Mouse (Mus musculus) forebrain, embryonic 13.5 days (tissue): ENCODE data around the gene Mcmbp. TPM values are rescaled to one million over a fixed set of nuclear protein-coding genes. Genes with fewer than 3 reads are reported as not detected.
A peak's percentile ranks its signal among the peaks of the same experiment; 100 is the strongest.
"Not testable (repeated sequence)": the region's sequence is repeated elsewhere in the genome, so short reads cannot be mapped to it uniquely, and the experiment has no call there.

Experiments
- ATAC-seq: fragments of 200-750 bp; cut with Nextera tagmentation; 2 replicates; pipeline ENCODE4 v1.8.0; 2017
- H3K27ac ChIP-seq: fragments of 300-500 bp; sonication (generic); 2 replicates; pipeline ENCODE4 v1.5.1; 2015; ENCODE audit warnings: inconsistent platforms, mild to moderate bottlenecking, moderate library complexity
- H3K27me3 ChIP-seq: fragments of 300-500 bp; sonication (generic); 2 replicates; pipeline ENCODE4 v1.6.1; 2015; ENCODE audit warnings: mild to moderate bottlenecking, inconsistent platforms
- H3K36me3 ChIP-seq: fragments of 300-500 bp; sonication (generic); 2 replicates; pipeline ENCODE4 v1.6.1; 2015; ENCODE audit warnings: mild to moderate bottlenecking, inconsistent platforms; ENCODE audit not compliant: poor library complexity, severe bottlenecking
- H3K4me1 ChIP-seq: fragments of 300-500 bp; sonication (generic); 2 replicates; pipeline ENCODE4 v1.6.1; 2015; ENCODE audit warnings: inconsistent platforms
- H3K4me2 ChIP-seq: fragments of 300-500 bp; sonication (generic); 2 replicates; pipeline ENCODE4 v1.6.1; 2015; ENCODE audit warnings: inconsistent platforms, mild to moderate bottlenecking, moderate library complexity
- H3K4me3 ChIP-seq: fragments of 300-500 bp; sonication (generic); 2 replicates; pipeline ENCODE4 v1.5.1; 2015; ENCODE audit warnings: mild to moderate bottlenecking, inconsistent platforms
- H3K9ac ChIP-seq: fragments of 300-500 bp; sonication (generic); 2 replicates; pipeline ENCODE4 v1.6.1; 2015; ENCODE audit warnings: mild to moderate bottlenecking, inconsistent platforms
- H3K9me3 ChIP-seq: fragments of 300-500 bp; sonication (generic); replicated peaks from 2 replicates; pipeline ENCODE4 v1.6.1; 2016; ENCODE audit warnings: inconsistent platforms
- WGBS: fragments of 180-500 bp; shearing (Covaris S2); methylation state at CpG from one replicate; pipeline ENCODE4 v1.1.7; 2015; 5-methylcytosine and 5-hydroxymethylcytosine counted together
- polyA plus RNA-seq: library from polyadenylated mRNA; unstranded; fragments of >200 nt; fragmentation: Nextera tagmentation; extraction: Ambion mirVana; gene quantifications from 2 replicates; pipeline ENCODE4 v1.2.1, GENCODE M21; 2015

The Mcmbp gene
- polyA plus RNA-seq, 1 experiment from 2014 or later: 66.8 TPM

- Histone ChIP-seq H3K4me3 (no peak overlapping the region), H3K4me2 (no peak overlapping the region), H3K9ac (no peak overlapping the region), H3K4me1 (no peaks in the 10 kb centered on the region), H3K27ac (no peak overlapping the region), H3K9me3 (no peaks in the 10 kb centered on the region), H3K36me3 (peaks cover 95% of the 10 kb centered on the region), H3K27me3 (no peaks in the 10 kb centered on the region)
- peak; percentile 69 for ATAC-seq
- 28% methylated on average over 4 of the region's 4 CpGs for WGBS
Measured at GRCm38 (mm10) chr7:128705735-128706134, 34.6 kb downstream of the Mcmbp start.

- H3K4me1 ChIP-seq, H3K4me2 ChIP-seq, H3K4me3 ChIP-seq, H3K9me3 ChIP-seq, H3K27me3 ChIP-seq, ATAC-seq, H3K9ac ChIP-seq, H3K27ac ChIP-seq: not testable (repeated sequence)
- 90% methylated on average over 6 of the region's 6 CpGs for WGBS
- peaks cover 86% of the 10 kb centered on the region for H3K36me3 ChIP-seq
Measured at GRCm38 (mm10) chr7:128699959-128700358, 40.3 kb downstream of the Mcmbp start.

- no peak overlapping the region for H3K27ac ChIP-seq
- ATAC-seq: no peak
Measured at GRCm38 (mm10) chr7:128694848-128695247, 45.4 kb downstream of the Mcmbp start.

GRCm38 (mm10) chr7:128692163-128692562 lies 48.1 kb downstream of the Mcmbp start:
- H3K27me3 ChIP-seq: no peaks in the 10 kb centered on the region
- peaks cover 14% of the 10 kb centered on the region for H3K4me1 ChIP-seq
- H3K4me3 ChIP-seq: no peak overlapping the region
- 91% methylated on average over 7 of the region's 7 CpGs for WGBS
- no peak for ATAC-seq
- no peak overlapping the region for H3K4me2 ChIP-seq
- H3K9ac ChIP-seq: no peak overlapping the region
- H3K27ac ChIP-seq: no peak overlapping the region
- H3K36me3 ChIP-seq: peaks cover 51% of the 10 kb centered on the region
- peaks cover 15% of the 10 kb centered on the region for H3K9me3 ChIP-seq

More at GRCm38 (mm10) chr7:128694848-128695247, 45.4 kb downstream of the Mcmbp start:
- 90% methylated on average over 10 of the region's 10 CpGs for WGBS
- Histone ChIP-seq H3K9me3 (no peaks in the 10 kb centered on the region), H3K4me1 (peaks cover 14% of the 10 kb centered on the region), H3K27me3 (no peaks in the 10 kb centered on the region), H3K4me2 (no peak overlapping the region), H3K9ac (no peak overlapping the region), H3K36me3 (peaks cover 66% of the 10 kb centered on the region), H3K4me3 (no peak overlapping the region)

GRCm38 (mm10) chr7:128690796-128691195 lies 49.5 kb downstream of the Mcmbp start:
- peak overlapping the region; percentile 61 for H3K4me2 ChIP-seq
- H3K9me3 ChIP-seq: peaks cover 17% of the 10 kb centered on the region
- H3K36me3 ChIP-seq: peaks cover 58% of the 10 kb centered on the region
- 22% methylated on average over 7 of the region's 7 CpGs for WGBS
- ATAC-seq: peak; percentile 77
- no peaks in the 10 kb centered on the region for H3K27me3 ChIP-seq
- H3K9ac ChIP-seq: peak overlapping the region; percentile 50
- H3K4me3 ChIP-seq: peak overlapping the region; percentile 47
- peak overlapping the region; percentile 68 for H3K27ac ChIP-seq
- H3K4me1 ChIP-seq: peaks cover 14% of the 10 kb centered on the region

- H3K9me3 ChIP-seq: peaks cover 17% of the 10 kb centered on the region
- WGBS: 5% methylated on average over 7 of the region's 7 CpGs
- H3K4me2 ChIP-seq: peak overlapping the region; percentile 61
- H3K4me3 ChIP-seq: peak overlapping the region; percentile 47
- ATAC-seq: peak; percentile 81
- peaks cover 14% of the 10 kb centered on the region for H3K4me1 ChIP-seq
- H3K27me3 ChIP-seq: no peaks in the 10 kb centered on the region
- H3K9ac ChIP-seq: peak overlapping the region; percentile 78
- peaks cover 59% of the 10 kb centered on the region for H3K36me3 ChIP-seq
- H3K27ac ChIP-seq: peak overlapping the region; percentile 68
Measured at GRCm38 (mm10) chr7:128690070-128690469, 50.2 kb downstream of the Mcmbp start.

GRCm38 (mm10) chr7:128689347-128689746 lies 50.9 kb downstream of the Mcmbp start:
- H3K27ac ChIP-seq: peak overlapping the region; percentile 37; the same call in 1 of the 2 replicates
- peak overlapping the region; percentile 47 for H3K4me3 ChIP-seq

GRCm38 (mm10) chr7:128687821-128688564 lies 52.3 kb downstream of the Mcmbp start:
- Histone ChIP-seq H3K36me3 (peaks cover 59% of the 10 kb centered on the region), H3K27ac (peak overlapping the region; percentile 90), H3K9ac (peak overlapping the region; percentile 78), H3K4me3 (peak overlapping the region; percentile 47), H3K4me1 (peaks cover 14% of the 10 kb centered on the region), H3K9me3 (peaks cover 17% of the 10 kb centered on the region), H3K4me2 (peak overlapping the region; percentile 61), H3K27me3 (no peaks in the 10 kb centered on the region)
- peak; percentile 81 for ATAC-seq
- 49% methylated on average over 56 of the region's 56 CpGs for whole genome bisulfite sequencing

More at GRCm38 (mm10) chr7:128689347-128689746, 50.9 kb downstream of the Mcmbp start:
- peak overlapping the region; percentile 78 for H3K9ac ChIP-seq
- H3K36me3 ChIP-seq: peaks cover 59% of the 10 kb centered on the region
- peaks cover 14% of the 10 kb centered on the region for H3K4me1 ChIP-seq
- WGBS: 39% methylated on average over 8 of the region's 8 CpGs
- H3K9me3 ChIP-seq: peaks cover 17% of the 10 kb centered on the region
- H3K27me3 ChIP-seq: no peaks in the 10 kb centered on the region
- no peak for ATAC-seq
- peak overlapping the region; percentile 61 for H3K4me2 ChIP-seq

- no peak overlapping the region for H3K9ac ChIP-seq
- H3K4me3 ChIP-seq: no peak overlapping the region
- WGBS: 64% methylated on average over 3 of the region's 3 CpGs
- no peak overlapping the region for H3K4me2 ChIP-seq
- ATAC-seq: no peak
- peaks cover 13% of the 10 kb centered on the region for H3K36me3 ChIP-seq
- H3K4me1 ChIP-seq: peaks cover 3% of the 10 kb centered on the region
- H3K27ac ChIP-seq: no peak overlapping the region
- H3K9me3 ChIP-seq: no peaks in the 10 kb centered on the region
- H3K27me3 ChIP-seq: no peaks in the 10 kb centered on the region
Measured at GRCm38 (mm10) chr7:128678546-128678945, 61.7 kb downstream of the Mcmbp start.

GRCm38 (mm10) chr7:128672408-128673010 lies 67.8 kb downstream of the Mcmbp start:
- Histone ChIP-seq H3K27me3 (no peaks in the 10 kb centered on the region), H3K4me2 (peak overlapping the region; percentile 57), H3K4me3 (peak overlapping the region; percentile 10; the same call in 1 of the 2 replicates), H3K9ac (peak overlapping the region; percentile 50), H3K4me1 (peaks cover 28% of the 10 kb centered on the region), H3K9me3 (no peaks in the 10 kb centered on the region), H3K36me3 (peaks cover 6% of the 10 kb centered on the region), H3K27ac (peak overlapping the region; percentile 84)
- WGBS: 2% methylated on average over 15 of the region's 15 CpGs
- peak; percentile 87 for ATAC-seq

GRCm38 (mm10) chr7:128671952-128672351 lies 68.3 kb downstream of the Mcmbp start:
- H3K4me1 ChIP-seq: peaks cover 32% of the 10 kb centered on the region
- H3K27ac ChIP-seq: peak overlapping the region; percentile 84
- no peaks in the 10 kb centered on the region for H3K9me3 ChIP-seq
- WGBS: 2% methylated on average over 8 of the region's 8 CpGs
- ATAC-seq: peak; percentile 93
- peak overlapping the region; percentile 10; the same call in 1 of the 2 replicates for H3K4me3 ChIP-seq
- peaks cover 6% of the 10 kb centered on the region for H3K36me3 ChIP-seq
- peak overlapping the region; percentile 57 for H3K4me2 ChIP-seq
- no peaks in the 10 kb centered on the region for H3K27me3 ChIP-seq
- peak overlapping the region; percentile 50; the same call in 1 of the 2 replicates for H3K9ac ChIP-seq

GRCm38 (mm10) chr7:128668831-128669230 lies 71.5 kb downstream of the Mcmbp start:
- Histone ChIP-seq H3K9me3 (no peaks in the 10 kb centered on the region), H3K4me3 (no peak overlapping the region), H3K9ac (no peak overlapping the region), H3K27ac (no peak overlapping the region), H3K36me3 (peaks cover 11% of the 10 kb centered on the region; the same call in 1 of the 2 replicates), H3K4me1 (peaks cover 32% of the 10 kb centered on the region), H3K27me3 (no peaks in the 10 kb centered on the region), H3K4me2 (no peak overlapping the region)
- WGBS: 39% methylated on average over 2 of the region's 2 CpGs
- ATAC-seq: no peak
